Mouse (Mus musculus): ENCODE measurements around the gene Glt1d1. TPM values are rescaled to one million over a fixed set of nuclear protein-coding genes. Genes with fewer than 3 reads are reported as not detected.
A peak's percentile ranks its signal among the peaks of the same experiment; 100 is the strongest.

Gene Glt1d1
- polyA plus RNA-seq (2015; fragmentation: Nextera tagmentation; extraction: Ambion mirVana), result 0.07 and 0.09 TPM in 2 replicates

- H3K9me3 ChIP-seq (replicated peaks; ENCODE audit: control insufficient read depth, low read length), result no peaks in the 10 kb centered on the region
- H3K27me3 ChIP-seq (ENCODE audit: control insufficient read depth, insufficient read depth, low read depth, low read length), result peaks cover 23% of the 10 kb centered on the region
- no peaks in the 10 kb centered on the region for H3K4me1 ChIP-seq (ENCODE audit: control insufficient read depth, low read depth, low read length)
- H3K36me3 ChIP-seq (ENCODE audit: control insufficient read depth, insufficient read depth), result no peaks in the 10 kb centered on the region
- ATAC-seq (ENCODE audit: low read depth), result 0 out of 2 replicates have a peak, but pooled peaks have one; percentile 9
- peak within 1 kb of the TSS; percentile 48 for H3K4me2 ChIP-seq (ENCODE audit: low read depth, low read length)
- 0 out of 2 replicates have a peak within 1 kb of the TSS, but pooled peaks have one; percentile 31 for H3K9ac ChIP-seq (ENCODE audit: low read depth, low read length)
- H3K4me3 ChIP-seq (ENCODE audit: low read depth, low read length), result peak within 1 kb of the TSS; percentile 47
- WGBS (ENCODE audit: insufficient replicate concordance), result 1% methylated on average over 59 of the region's 62 CpGs
- H3K27ac ChIP-seq (ENCODE audit: low read length), result no peak within 1 kb of the TSS
Observed at GRCm38 (mm10) chr5:127632167-127633145, at the start of gene Glt1d1, which contains the start of gene Slc15a4. Gene Glt1d1 (plus strand): TSS chr5:127632262. Gene Slc15a4 (minus strand): TSS chr5:127632897.

DNA sequence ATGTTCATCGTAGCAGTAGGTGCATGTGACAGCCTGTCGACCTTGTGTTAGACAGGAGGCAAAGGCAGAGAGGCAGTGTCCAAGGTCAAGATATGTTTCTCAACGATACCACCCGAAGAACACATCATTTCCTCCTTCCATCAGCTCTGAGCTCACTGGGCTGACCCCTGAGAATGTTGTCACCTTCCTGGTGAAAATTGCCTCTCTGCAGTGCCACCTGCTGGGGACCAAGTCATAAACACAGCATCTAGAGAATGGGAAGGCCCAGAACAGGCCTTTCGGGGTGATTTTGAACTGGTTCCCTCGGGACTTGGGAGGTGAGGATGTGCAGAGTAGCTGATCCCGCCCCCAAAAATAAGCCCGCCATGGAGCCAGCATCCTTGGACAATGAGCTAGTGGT is 48.4 kb upstream of the Glt1d1 start:
- no peaks in the 10 kb centered on the region for H3K27me3 ChIP-seq (ENCODE audit: control insufficient read depth, insufficient read depth, low read depth, low read length)
- H3K36me3 ChIP-seq (ENCODE audit: control insufficient read depth, insufficient read depth), result no peaks in the 10 kb centered on the region
- no peak overlapping the region for H3K4me2 ChIP-seq (ENCODE audit: low read depth, low read length)
- no peak overlapping the region for H3K27ac ChIP-seq (ENCODE audit: low read length)
- H3K4me1 ChIP-seq (ENCODE audit: control insufficient read depth, low read depth, low read length), result no peaks in the 10 kb centered on the region
- WGBS (ENCODE audit: insufficient replicate concordance), result 59% methylated on average over 8 of the region's 8 CpGs
- no peaks in the 10 kb centered on the region for H3K9me3 ChIP-seq (replicated peaks; ENCODE audit: control insufficient read depth, low read length)
- no peak overlapping the region for H3K9ac ChIP-seq (ENCODE audit: low read depth, low read length)
- no peak overlapping the region for H3K4me3 ChIP-seq (ENCODE audit: low read depth, low read length)
- ATAC-seq (ENCODE audit: low read depth), result no peak

- 46% methylated on average over 6 of the region's 6 CpGs for WGBS (ENCODE audit: insufficient replicate concordance)
- H3K4me2 ChIP-seq (ENCODE audit: low read depth, low read length), result no peak overlapping the region
- ATAC-seq (ENCODE audit: low read depth), result no peak
- H3K4me1 ChIP-seq (ENCODE audit: control insufficient read depth, low read depth, low read length), result no peaks in the 10 kb centered on the region
- H3K27me3 ChIP-seq (ENCODE audit: control insufficient read depth, insufficient read depth, low read depth, low read length), result no peaks in the 10 kb centered on the region
- H3K4me3 ChIP-seq (ENCODE audit: low read depth, low read length), result no peak overlapping the region
- H3K27ac ChIP-seq (ENCODE audit: low read length), result no peak overlapping the region
- H3K9ac ChIP-seq (ENCODE audit: low read depth, low read length), result no peak overlapping the region
- H3K36me3 ChIP-seq (ENCODE audit: control insufficient read depth, insufficient read depth), result no peaks in the 10 kb centered on the region; the same call in 1 of the 2 replicates
- H3K9me3 ChIP-seq (replicated peaks; ENCODE audit: control insufficient read depth, low read length), result no peaks in the 10 kb centered on the region
Observed at GRCm38 (mm10) chr5:127587854-127588253, 44.2 kb upstream of the Glt1d1 start.

DNA sequence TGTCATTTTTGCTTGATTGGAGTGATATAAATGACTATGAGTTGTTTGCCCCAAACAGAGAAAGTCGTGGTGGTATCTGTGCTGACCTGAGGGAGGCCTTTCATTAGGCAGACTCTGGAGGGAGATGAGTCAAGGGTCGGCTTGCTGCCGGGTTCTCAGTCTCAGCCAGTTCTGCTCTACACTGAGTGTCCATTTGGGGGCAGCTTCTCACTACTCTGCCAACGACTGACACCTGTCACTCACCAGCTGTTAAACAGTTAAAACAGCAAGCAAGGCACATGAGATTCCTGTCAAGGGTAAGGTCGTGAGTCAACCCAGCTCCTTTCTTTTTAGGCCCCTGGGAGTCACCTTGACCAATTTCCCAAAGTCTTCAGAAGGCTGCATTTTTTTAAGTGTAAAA is 39.7 kb upstream of the Glt1d1 start:
- Histone ChIP-seq H3K9me3 (replicated peaks; ENCODE audit: control insufficient read depth, low read length) (no peaks in the 10 kb centered on the region), H3K9ac (ENCODE audit: low read depth, low read length) (no peak overlapping the region), H3K4me3 (ENCODE audit: low read depth, low read length) (no peak overlapping the region), H3K27me3 (ENCODE audit: control insufficient read depth, insufficient read depth, low read depth, low read length) (no peaks in the 10 kb centered on the region), H3K4me2 (ENCODE audit: low read depth, low read length) (no peak overlapping the region), H3K27ac (ENCODE audit: low read length) (no peak overlapping the region), H3K36me3 (ENCODE audit: control insufficient read depth, insufficient read depth) (peaks cover 8% of the 10 kb centered on the region), H3K4me1 (ENCODE audit: control insufficient read depth, low read depth, low read length) (no peaks in the 10 kb centered on the region)
- no peak for ATAC-seq (ENCODE audit: low read depth)
- WGBS (ENCODE audit: insufficient replicate concordance), result 61% methylated on average over 5 of the region's 5 CpGs

DNA sequence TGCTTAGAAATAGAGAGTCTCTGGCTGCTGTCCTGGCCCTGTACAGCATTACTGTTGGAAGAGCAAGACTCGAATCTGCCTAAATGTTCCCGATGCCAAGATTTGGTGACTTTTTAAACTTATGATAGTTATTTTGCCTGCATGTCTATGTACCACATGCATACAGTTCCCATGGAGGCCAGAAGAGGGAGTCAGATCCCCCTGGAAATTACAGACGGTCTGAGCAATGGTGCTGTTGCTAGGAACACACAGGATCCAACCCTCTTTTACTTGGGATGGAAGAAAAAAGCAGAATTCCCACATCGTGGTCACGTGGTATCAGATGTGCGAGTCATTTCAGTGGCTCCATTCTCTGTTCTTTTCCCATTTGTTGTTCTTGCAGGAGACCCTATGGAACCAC is 39.2 kb upstream of the Glt1d1 start:
- no peaks in the 10 kb centered on the region for H3K4me1 ChIP-seq (ENCODE audit: control insufficient read depth, low read depth, low read length)
- H3K27ac ChIP-seq (ENCODE audit: low read length), result no peak overlapping the region
- H3K27me3 ChIP-seq (ENCODE audit: control insufficient read depth, insufficient read depth, low read depth, low read length), result no peaks in the 10 kb centered on the region
- no peak for ATAC-seq (ENCODE audit: low read depth)
- no peak overlapping the region for H3K4me2 ChIP-seq (ENCODE audit: low read depth, low read length)
- H3K36me3 ChIP-seq (ENCODE audit: control insufficient read depth, insufficient read depth), result peaks cover 8% of the 10 kb centered on the region
- WGBS (ENCODE audit: insufficient replicate concordance), result 71% methylated on average over 6 of the region's 6 CpGs
- H3K9me3 ChIP-seq (replicated peaks; ENCODE audit: control insufficient read depth, low read length), result no peaks in the 10 kb centered on the region
- no peak overlapping the region for H3K9ac ChIP-seq (ENCODE audit: low read depth, low read length)
- H3K4me3 ChIP-seq (ENCODE audit: low read depth, low read length), result no peak overlapping the region

GRCm38 (mm10) chr5:127595676-127596075 is 36.4 kb upstream of the Glt1d1 start:
- Histone ChIP-seq H3K4me3 (ENCODE audit: low read depth, low read length) (no peak overlapping the region), H3K9me3 (replicated peaks; ENCODE audit: control insufficient read depth, low read length) (no peaks in the 10 kb centered on the region), H3K4me2 (ENCODE audit: low read depth, low read length) (no peak overlapping the region), H3K27ac (ENCODE audit: low read length) (no peak overlapping the region), H3K9ac (ENCODE audit: low read depth, low read length) (no peak overlapping the region), H3K4me1 (ENCODE audit: control insufficient read depth, low read depth, low read length) (no peaks in the 10 kb centered on the region), H3K27me3 (ENCODE audit: control insufficient read depth, insufficient read depth, low read depth, low read length) (no peaks in the 10 kb centered on the region), H3K36me3 (ENCODE audit: control insufficient read depth, insufficient read depth) (peaks cover 18% of the 10 kb centered on the region)
- no peak for ATAC-seq (ENCODE audit: low read depth)
- 81% methylated on average over 3 of the region's 3 CpGs for WGBS (ENCODE audit: insufficient replicate concordance)

- Histone ChIP-seq H3K9me3 (replicated peaks; ENCODE audit: control insufficient read depth, low read length) (no peaks in the 10 kb centered on the region), H3K36me3 (ENCODE audit: control insufficient read depth, insufficient read depth) (peaks cover 25% of the 10 kb centered on the region), H3K4me1 (ENCODE audit: control insufficient read depth, low read depth, low read length) (no peaks in the 10 kb centered on the region), H3K4me3 (ENCODE audit: low read depth, low read length) (no peak overlapping the region), H3K4me2 (ENCODE audit: low read depth, low read length) (no peak overlapping the region), H3K27ac (ENCODE audit: low read length) (no peak overlapping the region), H3K27me3 (ENCODE audit: control insufficient read depth, insufficient read depth, low read depth, low read length) (no peaks in the 10 kb centered on the region), H3K9ac (ENCODE audit: low read depth, low read length) (no peak overlapping the region)
- 67% methylated on average over 7 of the region's 7 CpGs for WGBS (ENCODE audit: insufficient replicate concordance)
- ATAC-seq (ENCODE audit: low read depth), result no peak
Observed at GRCm38 (mm10) chr5:127596862-127597261, 35.2 kb upstream of the Glt1d1 start.

DNA sequence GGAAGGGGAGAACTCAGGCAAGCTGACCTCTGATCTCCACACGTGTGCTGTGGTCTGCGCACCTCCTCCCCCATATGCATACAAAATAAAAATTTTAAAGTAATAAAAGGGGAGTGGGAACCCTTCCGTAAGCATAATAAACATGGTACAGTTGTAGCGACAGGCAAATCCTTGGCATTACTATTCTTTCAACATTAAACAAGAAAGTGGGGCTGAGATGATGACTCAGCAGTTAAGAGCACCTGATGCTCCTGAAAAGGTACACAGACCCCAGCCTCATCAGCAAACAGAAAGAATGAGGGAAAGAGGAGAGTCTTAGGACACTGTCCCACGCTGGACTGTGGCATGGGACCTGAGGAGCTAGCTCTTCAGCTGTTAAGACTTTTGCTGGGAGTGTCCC is 29.1 kb upstream of the Glt1d1 start:
- Histone ChIP-seq H3K4me2 (ENCODE audit: low read depth, low read length) (no peak overlapping the region), H3K9me3 (replicated peaks; ENCODE audit: control insufficient read depth, low read length) (no peaks in the 10 kb centered on the region), H3K27me3 (ENCODE audit: control insufficient read depth, insufficient read depth, low read depth, low read length) (no peaks in the 10 kb centered on the region), H3K36me3 (ENCODE audit: control insufficient read depth, insufficient read depth) (peaks cover 44% of the 10 kb centered on the region), H3K4me3 (ENCODE audit: low read depth, low read length) (no peak overlapping the region), H3K9ac (ENCODE audit: low read depth, low read length) (no peak overlapping the region), H3K27ac (ENCODE audit: low read length) (no peak overlapping the region), H3K4me1 (ENCODE audit: control insufficient read depth, low read depth, low read length) (no peaks in the 10 kb centered on the region)
- 82% methylated on average over 5 of the region's 5 CpGs for WGBS (ENCODE audit: insufficient replicate concordance)
- no peak for ATAC-seq (ENCODE audit: low read depth)

- no peaks in the 10 kb centered on the region for H3K9me3 ChIP-seq (replicated peaks; ENCODE audit: control insufficient read depth, low read length)
- WGBS (ENCODE audit: insufficient replicate concordance), result 59% methylated on average over 2 of the region's 2 CpGs
- H3K4me3 ChIP-seq (ENCODE audit: low read depth, low read length), result no peak overlapping the region
- H3K4me2 ChIP-seq (ENCODE audit: low read depth, low read length), result no peak overlapping the region
- peaks cover 25% of the 10 kb centered on the region for H3K36me3 ChIP-seq (ENCODE audit: control insufficient read depth, insufficient read depth)
- ATAC-seq (ENCODE audit: low read depth), result no peak
- no peak overlapping the region for H3K27ac ChIP-seq (ENCODE audit: low read length)
- H3K9ac ChIP-seq (ENCODE audit: low read depth, low read length), result no peak overlapping the region
- H3K4me1 ChIP-seq (ENCODE audit: control insufficient read depth, low read depth, low read length), result peaks cover 20% of the 10 kb centered on the region
- H3K27me3 ChIP-seq (ENCODE audit: control insufficient read depth, insufficient read depth, low read depth, low read length), result no peaks in the 10 kb centered on the region
Observed at GRCm38 (mm10) chr5:127607507-127607906, 24.6 kb upstream of the Glt1d1 start.
